Mouse (Mus musculus): Measurements from ENCODE around the gene Lpin1. TPM values are rescaled to one million over a fixed set of nuclear protein-coding genes. Genes with fewer than 3 reads are reported as not detected.

The Lpin1 gene
- polyA plus RNA-seq, 1 experiment, result 18.1 TPM

DNA sequence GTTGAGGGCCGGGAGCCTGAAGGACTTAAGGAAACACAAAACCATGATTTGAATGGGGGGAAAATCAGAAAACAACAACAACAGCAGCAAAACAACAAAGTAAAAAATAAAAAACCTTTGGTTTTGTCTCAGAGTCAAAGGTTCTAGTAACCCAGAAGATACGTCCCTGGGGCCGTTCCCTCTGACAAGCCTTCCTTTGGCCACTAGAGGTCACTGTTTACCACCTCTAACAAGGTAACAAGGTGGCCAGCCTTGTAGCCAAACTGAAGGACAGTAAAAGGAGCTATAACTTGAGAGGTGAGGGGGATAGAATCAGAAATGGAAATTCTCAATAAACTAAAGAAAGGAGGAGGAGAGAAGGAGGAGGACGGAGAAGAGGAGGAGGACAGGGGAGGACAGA lies 42.3 kb downstream of the Lpin1 start:
- Histone ChIP-seq H3K4me3 (ENCODE audit: insufficient read depth, low read length) (no peak overlapping the region), H3K4me1 (ENCODE audit: control insufficient read depth, insufficient read depth, low read length) (no peaks in the 10 kb centered on the region), H3K27ac (ENCODE audit: insufficient read depth, low read length) (0 out of 2 replicates have a peak overlapping the region, but pooled peaks have one; percentile 12)
- TF ChIP-seq CTCF (IDR thresholded peaks at IDR 0.05; ENCODE audit: extremely low read depth, insufficient read depth, low read length) (peak; percentile 79), POLR2A (IDR thresholded peaks at IDR 0.05; ENCODE audit: extremely low read depth, insufficient read depth, low read length) (no peak)

DNA sequence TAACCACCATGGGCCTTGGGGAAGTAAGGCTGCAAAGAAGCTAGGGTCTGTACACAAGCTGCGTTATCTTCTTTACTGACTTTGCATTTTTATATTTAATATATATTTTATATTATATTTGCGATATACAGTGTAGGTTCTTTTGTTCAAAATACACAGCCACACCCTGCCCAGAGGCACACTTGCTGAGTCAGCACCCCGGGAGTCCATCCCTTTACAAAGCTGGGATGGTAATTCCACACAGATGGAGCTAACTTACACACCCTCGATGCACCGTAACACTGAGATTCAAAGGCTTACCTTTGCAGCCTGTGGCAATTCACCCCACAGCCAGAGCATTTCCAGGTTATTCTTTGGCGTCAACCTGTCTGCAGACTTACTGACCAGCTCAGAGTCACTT lies 42.7 kb downstream of the Lpin1 start:
- H3K4me3 ChIP-seq (ENCODE audit: insufficient read depth, low read length), result no peak overlapping the region
- TF ChIP-seq POLR2A (IDR thresholded peaks at IDR 0.05; ENCODE audit: extremely low read depth, insufficient read depth, low read length) (no peak), CTCF (IDR thresholded peaks at IDR 0.05; ENCODE audit: extremely low read depth, insufficient read depth, low read length) (no peak)
- no peak overlapping the region for H3K27ac ChIP-seq (ENCODE audit: insufficient read depth, low read length)
- no peaks in the 10 kb centered on the region for H3K4me1 ChIP-seq (ENCODE audit: control insufficient read depth, insufficient read depth, low read length)

DNA sequence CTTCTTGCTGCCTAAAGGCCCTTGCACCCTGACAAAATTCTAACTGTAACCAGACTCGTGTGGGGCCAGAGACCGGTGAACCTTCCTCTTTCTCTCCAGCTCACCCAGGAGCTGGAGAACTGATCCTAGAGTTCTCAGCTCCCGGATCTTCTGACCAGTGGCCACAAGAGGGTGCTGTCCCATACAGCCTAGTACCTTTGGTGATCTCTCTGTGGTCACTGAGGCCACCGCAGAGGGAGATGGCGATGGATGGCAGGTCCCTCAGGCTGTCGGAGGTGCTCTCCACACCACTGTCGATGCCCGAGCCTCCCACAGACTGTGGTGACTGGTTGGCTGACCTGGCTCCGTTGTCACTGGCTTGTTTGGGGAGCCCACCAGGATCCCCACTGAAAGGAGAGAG lies 47.3 kb downstream of the Lpin1 start:
- no peak overlapping the region for H3K27ac ChIP-seq (ENCODE audit: insufficient read depth, low read length)
- TF ChIP-seq CTCF (IDR thresholded peaks at IDR 0.05; ENCODE audit: extremely low read depth, insufficient read depth, low read length) (peak; percentile 48), POLR2A (IDR thresholded peaks at IDR 0.05; ENCODE audit: extremely low read depth, insufficient read depth, low read length) (no peak)
- H3K4me1 ChIP-seq (ENCODE audit: control insufficient read depth, insufficient read depth, low read length), result no peaks in the 10 kb centered on the region
- H3K4me3 ChIP-seq (ENCODE audit: insufficient read depth, low read length), result no peak overlapping the region

DNA sequence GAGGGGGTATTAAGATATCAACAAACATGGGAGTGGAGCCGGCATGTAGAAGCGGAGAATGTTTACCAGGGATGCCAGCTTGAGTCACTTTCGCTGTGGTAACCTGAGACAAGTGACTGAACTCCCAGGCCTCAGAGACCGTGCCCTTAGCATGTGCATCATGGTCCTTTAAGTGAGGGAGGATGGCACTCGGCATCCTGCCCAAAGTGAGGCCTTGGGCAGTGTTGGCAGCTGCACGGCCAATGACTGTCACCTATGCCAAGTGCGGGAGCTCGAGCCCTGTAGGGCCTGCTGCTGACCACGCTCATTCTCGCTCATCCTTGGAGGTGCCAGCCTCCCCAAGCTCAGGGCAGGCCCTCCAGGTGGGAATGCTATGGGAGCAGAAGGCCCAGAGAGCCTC lies 48.1 kb downstream of the Lpin1 start:
- Histone ChIP-seq H3K4me1 (ENCODE audit: control insufficient read depth, insufficient read depth, low read length) (no peaks in the 10 kb centered on the region), H3K27ac (ENCODE audit: insufficient read depth, low read length) (no peak overlapping the region), H3K4me3 (ENCODE audit: insufficient read depth, low read length) (no peak overlapping the region)
- no peak for TF ChIP-seq CTCF (IDR thresholded peaks at IDR 0.05; ENCODE audit: extremely low read depth, insufficient read depth, low read length)
- no peak for TF ChIP-seq POLR2A (IDR thresholded peaks at IDR 0.05; ENCODE audit: extremely low read depth, insufficient read depth, low read length)

DNA sequence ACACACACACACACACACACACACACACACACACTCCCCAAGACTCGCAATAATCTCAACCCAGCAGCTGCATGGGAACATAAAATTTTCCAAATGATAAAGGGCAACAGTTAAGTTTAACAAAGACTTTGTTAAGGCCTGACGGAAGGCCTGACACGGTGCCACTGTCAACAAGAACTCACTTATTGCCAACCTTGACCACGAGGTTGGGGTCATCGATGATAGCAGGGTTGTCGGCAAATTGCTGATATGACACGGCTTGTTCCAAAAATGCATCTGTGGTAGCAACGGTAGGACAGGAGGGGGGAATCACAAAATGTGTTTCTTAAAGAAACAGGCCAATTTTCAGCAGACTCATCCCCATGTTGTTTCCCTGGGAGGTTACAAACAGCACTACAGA lies 48.6 kb downstream of the Lpin1 start:
- Histone ChIP-seq H3K27ac (ENCODE audit: insufficient read depth, low read length) (no peak overlapping the region), H3K4me1 (ENCODE audit: control insufficient read depth, insufficient read depth, low read length) (no peaks in the 10 kb centered on the region), H3K4me3 (ENCODE audit: insufficient read depth, low read length) (no peak overlapping the region)
- TF ChIP-seq POLR2A (IDR thresholded peaks at IDR 0.05; ENCODE audit: extremely low read depth, insufficient read depth, low read length), result no peak
- TF ChIP-seq CTCF (IDR thresholded peaks at IDR 0.05; ENCODE audit: extremely low read depth, insufficient read depth, low read length), result no peak

DNA sequence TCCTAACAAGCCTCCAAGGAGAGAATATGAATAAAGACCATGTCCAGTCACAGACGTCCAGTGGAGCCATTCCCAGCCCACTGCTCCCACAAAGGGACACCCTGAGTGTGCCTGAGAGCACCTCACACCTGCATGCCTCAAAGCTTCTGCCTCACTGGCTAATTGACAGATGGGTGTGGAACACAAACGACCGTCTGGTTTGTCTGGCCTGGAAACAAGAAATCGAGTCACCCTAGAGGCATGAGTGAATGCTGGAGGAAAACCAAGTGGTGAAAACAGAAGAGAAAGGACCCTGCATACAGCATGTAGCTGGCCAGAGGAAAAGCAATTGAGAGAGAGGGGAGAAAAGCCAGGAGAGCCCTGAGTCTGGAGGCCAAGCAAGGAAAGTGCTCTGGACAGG lies 53.5 kb downstream of the Lpin1 start:
- Histone ChIP-seq H3K27ac (ENCODE audit: insufficient read depth, low read length) (no peak overlapping the region), H3K4me1 (ENCODE audit: control insufficient read depth, insufficient read depth, low read length) (no peaks in the 10 kb centered on the region), H3K4me3 (ENCODE audit: insufficient read depth, low read length) (no peak overlapping the region)
- TF ChIP-seq POLR2A (IDR thresholded peaks at IDR 0.05; ENCODE audit: extremely low read depth, insufficient read depth, low read length) (no peak), CTCF (IDR thresholded peaks at IDR 0.05; ENCODE audit: extremely low read depth, insufficient read depth, low read length) (no peak)

DNA sequence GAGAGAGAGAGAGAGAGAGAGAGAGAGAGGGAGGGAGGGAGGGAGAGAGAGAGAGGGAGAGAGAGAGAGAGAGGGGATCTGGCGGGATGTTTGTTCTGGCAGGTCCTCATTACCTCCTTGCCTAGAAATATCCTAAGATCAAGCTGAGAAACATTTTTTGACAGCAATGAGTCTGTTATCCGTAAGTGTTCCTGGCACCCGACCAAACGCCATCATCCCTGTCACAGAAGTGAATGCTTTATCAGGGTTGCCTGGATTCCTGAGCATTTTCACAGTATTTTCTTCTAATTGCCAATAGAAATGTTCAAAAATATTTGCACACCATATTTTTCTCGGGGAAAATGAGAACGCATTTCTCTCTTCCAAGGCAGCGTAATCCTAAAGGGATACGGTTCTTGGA lies 56.6 kb downstream of the Lpin1 start:
- peaks cover 4% of the 10 kb centered on the region for H3K4me1 ChIP-seq (ENCODE audit: control insufficient read depth, insufficient read depth, low read length)
- TF ChIP-seq POLR2A (IDR thresholded peaks at IDR 0.05; ENCODE audit: extremely low read depth, insufficient read depth, low read length) (no peak), CTCF (IDR thresholded peaks at IDR 0.05; ENCODE audit: extremely low read depth, insufficient read depth, low read length) (no peak)
- no peak overlapping the region for H3K4me3 ChIP-seq (ENCODE audit: insufficient read depth, low read length)
- H3K27ac ChIP-seq (ENCODE audit: insufficient read depth, low read length), result no peak overlapping the region

DNA sequence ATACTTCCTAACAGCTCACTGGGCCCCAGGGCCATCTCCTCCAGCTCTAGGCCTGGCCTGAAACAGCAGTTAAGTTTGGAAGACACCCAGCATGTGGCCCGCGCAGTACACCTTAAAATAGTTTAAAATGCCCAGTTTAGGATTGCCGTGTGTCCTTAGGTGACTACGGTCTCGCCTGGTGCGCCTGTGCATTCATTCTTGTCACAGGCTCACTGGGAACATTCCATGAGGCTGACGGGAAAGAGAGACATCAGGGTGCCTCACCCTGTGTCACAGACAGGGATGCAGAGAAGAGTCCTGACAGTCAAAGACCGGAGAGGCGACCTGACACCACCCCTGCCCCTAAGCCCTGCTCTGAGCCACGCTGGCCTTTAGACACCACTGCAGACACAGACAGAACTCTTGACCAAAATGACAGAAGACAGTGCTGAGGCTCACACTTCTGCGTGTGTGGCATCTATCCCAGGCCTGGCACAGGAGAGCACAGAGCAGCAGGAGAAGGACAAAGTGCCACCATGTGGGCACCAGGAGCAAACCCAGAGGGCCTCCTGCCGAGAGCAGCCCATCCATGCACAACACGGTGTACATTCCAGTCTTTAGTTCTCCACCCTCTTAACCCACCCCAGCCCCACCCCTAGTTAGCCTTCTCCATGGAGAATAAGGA lies 58.5 kb downstream of the Lpin1 start:
- Histone ChIP-seq H3K27ac (ENCODE audit: insufficient read depth, low read length) (no peak overlapping the region), H3K4me1 (ENCODE audit: control insufficient read depth, insufficient read depth, low read length) (peaks cover 4% of the 10 kb centered on the region), H3K4me3 (ENCODE audit: insufficient read depth, low read length) (no peak overlapping the region)
- TF ChIP-seq CTCF (IDR thresholded peaks at IDR 0.05; ENCODE audit: extremely low read depth, insufficient read depth, low read length) (no peak), POLR2A (IDR thresholded peaks at IDR 0.05; ENCODE audit: extremely low read depth, insufficient read depth, low read length) (no peak)

DNA sequence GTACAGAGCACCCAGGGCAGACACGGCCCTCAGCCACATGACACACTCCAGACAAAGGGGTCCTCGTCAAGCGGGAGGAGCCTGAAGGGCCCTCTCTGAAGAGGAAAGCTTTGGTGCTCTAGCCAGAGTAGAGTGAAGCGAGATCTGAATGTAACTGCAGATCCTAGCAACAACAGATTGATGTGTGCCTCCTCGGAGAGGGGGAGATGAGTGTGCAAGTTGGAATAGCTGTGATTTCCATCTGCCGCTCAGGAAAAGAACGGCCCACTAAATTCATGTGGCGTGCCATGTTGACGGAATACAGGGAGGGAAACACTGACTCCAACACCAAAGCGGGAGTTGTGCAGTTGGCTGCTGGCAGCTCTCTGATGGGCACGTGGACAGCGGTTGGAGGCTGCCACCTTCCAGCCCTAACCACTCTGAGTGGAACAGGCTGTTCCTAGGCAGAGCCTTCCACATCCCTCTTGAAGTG lies 59.7 kb downstream of the Lpin1 start:
- H3K4me3 ChIP-seq (ENCODE audit: insufficient read depth, low read length), result no peak overlapping the region
- peaks cover 4% of the 10 kb centered on the region for H3K4me1 ChIP-seq (ENCODE audit: control insufficient read depth, insufficient read depth, low read length)
- H3K27ac ChIP-seq (ENCODE audit: insufficient read depth, low read length), result no peak overlapping the region
- TF ChIP-seq CTCF (IDR thresholded peaks at IDR 0.05; ENCODE audit: extremely low read depth, insufficient read depth, low read length) (no peak), POLR2A (IDR thresholded peaks at IDR 0.05; ENCODE audit: extremely low read depth, insufficient read depth, low read length) (no peak)

DNA sequence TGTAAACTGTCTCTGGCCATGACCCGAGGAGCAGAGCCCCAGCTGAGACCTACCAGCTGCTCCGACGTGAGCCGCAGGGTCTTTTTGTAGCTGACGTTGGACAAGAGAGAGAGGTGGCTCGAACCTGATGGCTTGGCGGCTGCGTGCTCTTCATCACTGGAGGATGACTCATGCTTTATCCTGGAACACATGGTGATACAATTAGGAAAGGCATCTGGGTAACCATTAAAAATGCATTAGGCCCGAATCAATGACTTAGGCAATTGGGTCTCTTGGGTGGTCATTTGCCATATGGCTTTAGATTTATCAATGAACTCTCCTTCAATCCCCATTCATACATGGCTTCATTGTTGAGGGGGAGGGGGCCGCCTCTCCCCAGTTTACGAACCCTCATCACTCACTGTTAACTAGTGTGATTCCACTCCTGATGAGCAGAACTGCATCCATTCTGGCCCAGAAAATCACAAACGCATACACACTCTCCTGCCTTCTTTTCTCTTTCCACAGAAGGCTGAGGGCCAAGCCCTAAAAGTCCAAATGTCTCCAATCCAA lies 61.9 kb downstream of the Lpin1 start:
- H3K4me1 ChIP-seq (ENCODE audit: control insufficient read depth, insufficient read depth, low read length), result peaks cover 4% of the 10 kb centered on the region
- TF ChIP-seq POLR2A (IDR thresholded peaks at IDR 0.05; ENCODE audit: extremely low read depth, insufficient read depth, low read length), result no peak
- no peak for TF ChIP-seq CTCF (IDR thresholded peaks at IDR 0.05; ENCODE audit: extremely low read depth, insufficient read depth, low read length)

More for the DNA sequence above, 61.9 kb downstream of the Lpin1 start:
- H3K27ac ChIP-seq (ENCODE audit: insufficient read depth, low read length), result no peak overlapping the region
- H3K4me3 ChIP-seq (ENCODE audit: insufficient read depth, low read length), result no peak overlapping the region

All from cortical plate, adult 2 months (tissue).